Mouse (Mus musculus): ENCODE measurements at regions not wholly inside any gene's neighbourhood (a gene's known extent, or its start where the extent isn't known, plus 50 kb on each side); places are given as distances from the start of the nearest gene placed in this dataset.

- no peak overlapping the region for H3K9ac ChIP-seq (ENCODE audit: insufficient read depth, low read depth)
- no peaks in the 10 kb centered on the region for H3K36me3 ChIP-seq (replicated peaks in 1 of 2; ENCODE audit: control insufficient read depth in 1 of 2, insufficient read depth in 1 of 2, low read length in 1 of 2)
- no peak overlapping the region for H3K4me2 ChIP-seq (ENCODE audit: insufficient read depth, low read depth, poor library complexity, severe bottlenecking)
- in situ Hi-C loops (cut with MboI; ENCODE audit: low pct_ligation_motif_present, low pct_unique_long_range_greater_than_20kb, low sequenced_read_pairs), result loop anchor here (10.0 kb wide), 1 partner anchor 455 kb away; the partner anchor contains the start of genes Hoxd10 and Hoxd9
- DNase-seq (ENCODE audit: extremely low read depth), result no peak
- H3K79me2 ChIP-seq (replicated peaks; ENCODE audit: control insufficient read depth, extremely low read depth, insufficient read depth, poor library complexity, severe bottlenecking), result no peaks in the 10 kb centered on the region
- dilution Hi-C loops (cut with MboI; ENCODE audit: extremely low pct_ligation_motif_present, extremely low pct_unique_long_range_greater_than_20kb, low sequenced_read_pairs), result no loop called here
- H3K27ac ChIP-seq (ENCODE audit: insufficient read depth, low read depth), result no peak overlapping the region
- no peak overlapping the region for H3K4me3 ChIP-seq (replicated peaks in 1 of 3; ENCODE audit: low read depth in 2 of 3, low read length in 2 of 3, poor library complexity in 1 of 3)
- no peaks in the 10 kb centered on the region for H3K4me1 ChIP-seq (ENCODE audit: control insufficient read depth in 1 of 2, insufficient read depth in 2 of 2)
- no peaks in the 10 kb centered on the region for H3K27me3 ChIP-seq (replicated peaks)
- TF ChIP-seq ZKSCAN1 (IDR thresholded peaks at IDR 0.05; ENCODE audit: borderline replicate concordance, low read depth, low read length), result no peak
- no peak for TF ChIP-seq CHD1 (IDR thresholded peaks at IDR 0.05; ENCODE audit: low read depth, low read length)
- no peak for TF ChIP-seq TBP (conservative IDR thresholded peaks at IDR 0.05; ENCODE audit: low read depth, low read length)
- TF ChIP-seq E2F4 (IDR thresholded peaks at IDR 0.05; ENCODE audit: insufficient replicate concordance, low read depth, low read length), result no peak
- no peak for TF ChIP-seq MAZ (IDR thresholded peaks at IDR 0.05; ENCODE audit: low read depth, low read length)
- no peaks in the 10 kb centered on the region for H3K9me3 ChIP-seq (replicated peaks; ENCODE audit: low read length)
Measured at GRCm38 (mm10) chr2:75149562-75149961, 324.0 kb downstream of the Mtx2 start.

GRCm38 (mm10) chr2:75150986-75151385 is 325.4 kb downstream of the Mtx2 start:
- DNase-seq (ENCODE audit: extremely low read depth), result peak; percentile 68
- in situ Hi-C loops (cut with MboI; ENCODE audit: low pct_ligation_motif_present, low pct_unique_long_range_greater_than_20kb, low sequenced_read_pairs), result no loop called here
- Histone ChIP-seq H3K9ac (ENCODE audit: insufficient read depth, low read depth) (no peak overlapping the region), H3K4me1 (ENCODE audit: control insufficient read depth in 1 of 2, insufficient read depth in 2 of 2) (0 out of 4 replicates have a peak, but pooled peaks cover 0 to 4% of the 10 kb centered on the region in 2 experiments), H3K27me3 (replicated peaks) (no peaks in the 10 kb centered on the region), H3K9me3 (replicated peaks; ENCODE audit: low read length) (no peaks in the 10 kb centered on the region), H3K4me3 (replicated peaks in 1 of 3; ENCODE audit: low read depth in 2 of 3, low read length in 2 of 3, poor library complexity in 1 of 3) (no peak overlapping the region), H3K36me3 (replicated peaks in 1 of 2; ENCODE audit: control insufficient read depth in 1 of 2, insufficient read depth in 1 of 2, low read length in 1 of 2) (no peaks in the 10 kb centered on the region), H3K79me2 (replicated peaks; ENCODE audit: control insufficient read depth, extremely low read depth, insufficient read depth, poor library complexity, severe bottlenecking) (no peaks in the 10 kb centered on the region), H3K27ac (ENCODE audit: insufficient read depth, low read depth) (no peak overlapping the region), H3K4me2 (ENCODE audit: insufficient read depth, low read depth, poor library complexity, severe bottlenecking) (no peak overlapping the region)
- dilution Hi-C loops (cut with MboI; ENCODE audit: extremely low pct_ligation_motif_present, extremely low pct_unique_long_range_greater_than_20kb, low sequenced_read_pairs), result no loop called here
- no peak for TF ChIP-seq MAFK (IDR thresholded peaks at IDR 0.05; ENCODE audit: insufficient replicate concordance, low read length)
- TF ChIP-seq HCFC1 (IDR thresholded peaks at IDR 0.05; ENCODE audit: low read depth, low read length), result no peak
- TF ChIP-seq ELF1 (IDR thresholded peaks at IDR 0.05; ENCODE audit: low read depth, low read length), result peak; percentile 40; the same call in 1 of the 2 replicates
- no peak for TF ChIP-seq NELFE (IDR thresholded peaks at IDR 0.05; ENCODE audit: low read depth, low read length)
- 0 out of 2 replicates have a peak, but pooled peaks have one; percentile 28 for TF ChIP-seq IRF4 (IDR thresholded peaks at IDR 0.05; ENCODE audit: low read depth, low read length)
- peak; percentile 64 for TF ChIP-seq SMC3 (IDR thresholded peaks at IDR 0.05; ENCODE audit: low read depth, low read length)
- TF ChIP-seq ZC3H11A (IDR thresholded peaks at IDR 0.05; ENCODE audit: low read depth, low read length), result no peak
- no peak for TF ChIP-seq JUND (conservative IDR thresholded peaks at IDR 0.05; ENCODE audit: low read depth, low read length)
- TF ChIP-seq RAD21 (IDR thresholded peaks at IDR 0.05; ENCODE audit: low read depth, low read length), result peak; percentile 56
- 0 out of 2 replicates have a peak, but pooled peaks have one; percentile 53 for TF ChIP-seq MAZ (IDR thresholded peaks at IDR 0.05; ENCODE audit: low read depth, low read length)
- no peak for TF ChIP-seq TBP (conservative IDR thresholded peaks at IDR 0.05; ENCODE audit: low read depth, low read length)
- TF ChIP-seq CTCF (conservative IDR thresholded peaks at IDR 0.05 in 1 of 2, IDR thresholded peaks at IDR 0.05 in 1 of 2; ENCODE audit: low read depth in 2 of 2, low read length in 2 of 2), result peak; percentile 12 to 75; a peak in 2 of 4 replicates
- no peak for TF ChIP-seq POLR2A (IDR thresholded peaks at IDR 0.05; ENCODE audit: low read depth, low read length)
